Mouse (Mus musculus) MEL (cell line): ENCODE data around the gene Mpig6b. TPM values are rescaled to one million over a fixed set of nuclear protein-coding genes. Genes with fewer than 3 reads are reported as not detected.

Experiments used
- DNase-seq: peaks from one replicate; pipeline ENCODE4 v3.0.0; 2011; ENCODE audit warnings: low read depth, low spot score
- H3K27ac ChIP-seq: 2 replicates; pipeline ENCODE4 v1.5.1; 2012; ENCODE audit warnings: low read depth, mild to moderate bottlenecking, control low read depth, low read length, moderate library complexity; ENCODE audit not compliant: control insufficient read depth
- H3K27me3 ChIP-seq, 2 experiments: fragments of 150-350 bp in 1 of 2; sonication (generic) in 1 of 2; 2 replicates each; pipeline ENCODE4 v1.6.1; 2012; ENCODE audit warnings: low read length in 2 of 2, mild to moderate bottlenecking in 2 of 2, improper control_type of control experiment in 1 of 2, moderate library complexity in 1 of 2; ENCODE audit not compliant: insufficient read depth in 2 of 2, control insufficient read depth in 1 of 2
- H3K36me3 ChIP-seq, 2 experiments: 2 replicates each; pipeline ENCODE4 v1.6.1; 2012 to 2014; ENCODE audit warnings: low read length in 2 of 2, improper control_type of control experiment in 1 of 2, inconsistent platforms in 1 of 2, mild to moderate bottlenecking in 1 of 2; ENCODE audit not compliant: insufficient read depth in 2 of 2, control insufficient read depth in 1 of 2
- H3K4me1 ChIP-seq, 2 experiments: fragments of 150-350 bp in 1 of 2; sonication (generic) in 1 of 2; 2 replicates each; pipeline ENCODE4 v1.6.1; 2012; ENCODE audit warnings: low read length in 2 of 2, improper control_type of control experiment in 1 of 2, mild to moderate bottlenecking in 1 of 2; ENCODE audit not compliant: insufficient read depth in 2 of 2, control insufficient read depth in 1 of 2
- H3K4me3 ChIP-seq, 2 experiments: fragments of 150-350 bp in 1 of 2; sonication (generic) in 1 of 2; 2 replicates each; pipeline ENCODE4 v1.5.1; 2012; ENCODE audit warnings: low read depth in 2 of 2, low read length in 2 of 2, mild to moderate bottlenecking in 2 of 2, moderate library complexity in 2 of 2, control low read depth in 1 of 2, improper control_type of control experiment in 1 of 2; ENCODE audit not compliant: control insufficient read depth in 1 of 2, insufficient read depth in 1 of 2
- H3K79me2 ChIP-seq: 2 replicates; pipeline ENCODE4 v1.6.1; 2012; ENCODE audit warnings: mild to moderate bottlenecking, low read length, moderate library complexity; ENCODE audit not compliant: control insufficient read depth, poor library complexity, insufficient read depth
- H3K9ac ChIP-seq: 2 replicates; pipeline ENCODE4 v1.6.1; 2012; ENCODE audit warnings: low read depth, mild to moderate bottlenecking, control low read depth, low read length, moderate library complexity; ENCODE audit not compliant: control insufficient read depth, poor library complexity, severe bottlenecking
- H3K9me3 ChIP-seq: fragments of 150-350 bp; sonication (generic); replicated peaks from 2 replicates; pipeline ENCODE4 v1.6.1; 2012; ENCODE audit warnings: mild to moderate bottlenecking, low read length, improper control_type of control experiment, moderate library complexity; ENCODE audit not compliant: insufficient read depth
- BHLHE40 ChIP-seq: IDR thresholded peaks from 2 replicates; pipeline ENCODE4 v1.6.1; 2012; ENCODE audit warnings: low read depth, mild to moderate bottlenecking, inconsistent platforms, low read length, improper control_type of control experiment, borderline replicate concordance
- CHD2 ChIP-seq: IDR thresholded peaks from 2 replicates; pipeline ENCODE4 v1.6.1; 2011; ENCODE audit warnings: low read length, improper control_type of control experiment
- ELF1 ChIP-seq: IDR thresholded peaks from 2 replicates; pipeline ENCODE4 v1.6.1; 2014; ENCODE audit warnings: low read depth, mild to moderate bottlenecking, inconsistent platforms, low read length, improper control_type of control experiment, moderate library complexity
- EP300 ChIP-seq, 2 experiments: IDR thresholded peaks; 2 replicates each; pipeline ENCODE4 v1.6.1; 2011; ENCODE audit warnings: improper control_type of control experiment in 2 of 2, low read length in 2 of 2, low read depth in 1 of 2, mild to moderate bottlenecking in 1 of 2
- ETS1 ChIP-seq: IDR thresholded peaks from 2 replicates; pipeline ENCODE4 v1.6.1; 2012; ENCODE audit warnings: low read depth, mild to moderate bottlenecking, inconsistent platforms, low read length, improper control_type of control experiment, moderate library complexity
- GATA1 ChIP-seq: IDR thresholded peaks from 2 replicates; pipeline ENCODE4 v1.6.1; 2011; ENCODE audit warnings: low read depth, low read length, improper control_type of control experiment
- HCFC1 ChIP-seq: IDR thresholded peaks from 2 replicates; pipeline ENCODE4 v1.6.1; 2012; ENCODE audit warnings: low read depth, mild to moderate bottlenecking, inconsistent platforms, low read length, improper control_type of control experiment, moderate library complexity
- JUND ChIP-seq: IDR thresholded peaks from 2 replicates; pipeline ENCODE4 v1.6.1; 2011; ENCODE audit warnings: low read depth, mild to moderate bottlenecking, improper control_type of control experiment, low read length
- KAT2A ChIP-seq: conservative IDR thresholded peaks from 2 replicates; pipeline ENCODE4 v1.6.1; 2012; ENCODE audit warnings: low read depth, low read length, improper control_type of control experiment, inconsistent platforms
- MAX ChIP-seq: IDR thresholded peaks from 2 replicates; pipeline ENCODE4 v1.6.1; 2011; ENCODE audit warnings: low read length, improper control_type of control experiment
- MAZ ChIP-seq: IDR thresholded peaks from 2 replicates; pipeline ENCODE4 v1.6.1; 2012; ENCODE audit warnings: low read depth, mild to moderate bottlenecking, inconsistent platforms, low read length, improper control_type of control experiment
- MEF2A ChIP-seq: IDR thresholded peaks from 2 replicates; pipeline ENCODE4 v1.6.1; 2014; ENCODE audit warnings: low read depth, mild to moderate bottlenecking, inconsistent platforms, low read length, improper control_type of control experiment; ENCODE audit not compliant: poor library complexity, insufficient replicate concordance, severe bottlenecking; ENCODE audit errors: extremely low read depth
- MXI1 ChIP-seq: IDR thresholded peaks from 2 replicates; pipeline ENCODE4 v1.6.1; 2011; ENCODE audit warnings: mild to moderate bottlenecking, low read depth, low read length, improper control_type of control experiment
- MYC ChIP-seq: IDR thresholded peaks from 2 replicates; pipeline ENCODE4 v1.6.1; 2011; ENCODE audit warnings: low read depth, mild to moderate bottlenecking, low read length, improper control_type of control experiment, moderate library complexity
- NELFE ChIP-seq: IDR thresholded peaks from 2 replicates; pipeline ENCODE4 v1.6.1; 2011; ENCODE audit warnings: low read depth, low read length, improper control_type of control experiment
- POLR2A ChIP-seq, 2 experiments: IDR thresholded peaks; 2 replicates each; pipeline ENCODE4 v1.6.1; 2011 to 2012; ENCODE audit warnings: low read length in 2 of 2, mild to moderate bottlenecking in 2 of 2, control low read depth in 1 of 2, improper control_type of control experiment in 1 of 2, low read depth in 1 of 2, moderate library complexity in 1 of 2; ENCODE audit not compliant: control insufficient read depth in 1 of 2, insufficient read depth in 1 of 2, poor library complexity in 1 of 2
- POLR2AphosphoS2 ChIP-seq: IDR thresholded peaks from 2 replicates; pipeline ENCODE4 v1.6.1; 2011; ENCODE audit warnings: low read length, improper control_type of control experiment
- POLR2AphosphoS5 ChIP-seq: IDR thresholded peaks from 2 replicates; pipeline ENCODE4 v1.6.1; 2012; ENCODE audit warnings: low read depth, borderline replicate concordance, mild to moderate bottlenecking, inconsistent platforms, low read length, moderate library complexity, mixed read lengths
- RAD21 ChIP-seq: IDR thresholded peaks from 2 replicates; pipeline ENCODE4 v1.6.1; 2011; ENCODE audit warnings: mild to moderate bottlenecking, low read depth, low read length, improper control_type of control experiment
- RCOR1 ChIP-seq: IDR thresholded peaks from 2 replicates; pipeline ENCODE4 v1.6.1; 2012; ENCODE audit warnings: low read depth, mild to moderate bottlenecking, inconsistent platforms, low read length, improper control_type of control experiment
- SIN3A ChIP-seq: IDR thresholded peaks from 2 replicates; pipeline ENCODE4 v1.6.1; 2012; ENCODE audit warnings: low read length, improper control_type of control experiment, inconsistent platforms
- SMC3 ChIP-seq: IDR thresholded peaks from 2 replicates; pipeline ENCODE4 v1.6.1; 2011; ENCODE audit warnings: low read depth, low read length, improper control_type of control experiment
- TAL1 ChIP-seq: IDR thresholded peaks from 2 replicates; pipeline ENCODE4 v1.6.1; 2012; ENCODE audit warnings: mild to moderate bottlenecking, inconsistent platforms, low read length, moderate library complexity, mixed read lengths
- TBP ChIP-seq: IDR thresholded peaks from 2 replicates; pipeline ENCODE4 v1.8.0; 2011; ENCODE audit warnings: low read depth, low read length, improper control_type of control experiment
- TCF12 ChIP-seq: IDR thresholded peaks from 2 replicates; pipeline ENCODE4 v1.6.1; 2014; ENCODE audit warnings: low read depth, mild to moderate bottlenecking, inconsistent platforms, low read length, improper control_type of control experiment, moderate library complexity
- UBTF ChIP-seq: IDR thresholded peaks from 2 replicates; pipeline ENCODE4 v1.6.1; 2012; ENCODE audit warnings: low read depth, mild to moderate bottlenecking, inconsistent platforms, low read length, improper control_type of control experiment, moderate library complexity, borderline replicate concordance; ENCODE audit not compliant: insufficient read depth
- USF1 ChIP-seq: IDR thresholded peaks from 2 replicates; pipeline ENCODE4 v1.6.1; 2014; ENCODE audit warnings: low read depth, mild to moderate bottlenecking, inconsistent platforms, low read length, improper control_type of control experiment, moderate library complexity
- USF2 ChIP-seq, 2 experiments: IDR thresholded peaks; 2 replicates each; pipeline ENCODE4 v1.6.1; 2011 to 2012; ENCODE audit warnings: improper control_type of control experiment in 2 of 2, low read length in 2 of 2, borderline replicate concordance in 1 of 2, inconsistent platforms in 1 of 2, low read depth in 1 of 2, mild to moderate bottlenecking in 1 of 2; ENCODE audit not compliant: insufficient read depth in 1 of 2
- ZMIZ1 ChIP-seq: IDR thresholded peaks from 2 replicates; pipeline ENCODE4 v1.6.1; 2012; ENCODE audit warnings: low read depth, mild to moderate bottlenecking, inconsistent platforms, low read length, improper control_type of control experiment, moderate library complexity
- polyA plus RNA-seq, 2 experiments: library from polyadenylated mRNA; stranded (reverse) in 1 of 2; unstranded in 1 of 2; fragments of >175 nt in 1 of 2; fragments of >200 nt in 1 of 2; gene quantifications; 2 replicates each; pipeline versions ENCODE4 v1.2.1 to v1.2.4; 2012; ENCODE audit warnings: low replicate concordance in 2 of 2, low read depth in 1 of 2; ENCODE audit not compliant: insufficient read length in 2 of 2, insufficient read depth in 1 of 2, missing spikeins in 1 of 2
- total RNA-seq: library from RNA; depleted of rRNA; stranded (reverse); fragments of 300-350 nt; gene quantifications from 2 replicates; pipeline ENCODE4 v1.2.3, GENCODE M21; 2012

Mpig6b gene
- total and polyA plus RNA-seq, 3 experiments, result not detected

DNA sequence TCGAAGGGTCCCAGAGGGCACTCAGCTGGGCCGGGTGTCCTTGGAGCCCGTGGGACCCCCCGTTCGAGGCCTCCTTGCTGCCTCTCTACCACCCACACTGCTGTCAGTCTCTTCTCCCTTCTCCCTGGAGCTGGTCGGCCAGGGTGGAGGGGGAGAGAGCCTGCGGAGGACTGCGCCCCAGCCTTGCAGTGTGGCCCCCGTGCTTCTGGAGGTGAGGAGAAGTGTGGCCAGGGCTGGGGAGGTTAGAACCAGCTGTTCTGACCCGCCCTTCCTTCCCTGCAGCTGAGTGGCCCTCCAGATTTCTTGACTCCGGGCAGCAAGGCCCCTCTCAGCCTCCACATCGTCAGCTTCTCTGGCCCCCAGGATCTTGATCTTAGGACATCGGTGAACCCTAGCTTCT lies 41.7 kb downstream of the Mpig6b start:
- Histone ChIP-seq H3K36me3 (peaks cover 0 to 50% of the 10 kb centered on the region in 2 experiments; a peak in 2 of 4 replicates), H3K9me3 (no peaks in the 10 kb centered on the region), H3K4me1 (peaks cover 17 to 64% of the 10 kb centered on the region in 2 experiments; a peak in 3 of 4 replicates), H3K79me2 (peaks cover 39% of the 10 kb centered on the region), H3K4me3 (peak overlapping the region; percentile 54 to 66; a peak in 3 of 4 replicates), H3K27me3 (no peaks in the 10 kb centered on the region), H3K27ac (peak overlapping the region; percentile 96), H3K9ac (peak overlapping the region; percentile 77)
- 0 out of 2 replicates have a peak, but pooled peaks have one; percentile 2 for TF ChIP-seq ZMIZ1
- TF ChIP-seq POLR2AphosphoS2, result peak; percentile 40
- TF ChIP-seq NELFE, result no peak
- 0 out of 2 replicates have a peak, but pooled peaks have one; percentile 19 for TF ChIP-seq MAZ
- DNase-seq, result peak; percentile 50

- peak; percentile 33; the same call in 1 of the 2 replicates for TF ChIP-seq MYC
- TF ChIP-seq EP300 (IDR thresholded peaks at IDR 0.05; ENCODE audit: low read depth in 1 of 2, low read length in 2 of 2), result peak in 1 of 2 experiments; percentile 50; a peak in 2 of 4 replicates
- peak; percentile 30 for TF ChIP-seq NELFE
- peak; percentile 4; the same call in 1 of the 2 replicates for TF ChIP-seq SMC3
- TF ChIP-seq POLR2AphosphoS5, result no peak
- no peak for TF ChIP-seq HCFC1
- TF ChIP-seq TBP, result peak; percentile 46; the same call in 1 of the 2 replicates
- peak; percentile 50; the same call in 1 of the 2 replicates for TF ChIP-seq ETS1
- no peak for TF ChIP-seq RCOR1
- 0 out of 2 replicates have a peak, but pooled peaks have one; percentile 16 for TF ChIP-seq POLR2AphosphoS2
- TF ChIP-seq SIN3A, result peak; percentile 15; the same call in 1 of the 2 replicates
- no peak; the same call in 1 of the 2 replicates for TF ChIP-seq JUND
- no peak for TF ChIP-seq CHD2
- peak; percentile 22; the same call in 1 of the 2 replicates for TF ChIP-seq ZMIZ1
- no peak for TF ChIP-seq BHLHE40
- no peak for TF ChIP-seq MEF2A
- TF ChIP-seq UBTF, result no peak
- 0 out of 2 replicates have a peak, but pooled peaks have one; percentile 9 for TF ChIP-seq ELF1
- no peak; the same call in 1 of the 2 replicates for TF ChIP-seq MXI1
- TF ChIP-seq USF2 (IDR thresholded peaks at IDR 0.05; ENCODE audit: borderline replicate concordance in 1 of 2, insufficient read depth in 1 of 2, low read depth in 1 of 2, low read length in 2 of 2), result no peak
- peak; percentile 77 for TF ChIP-seq MAX
- TF ChIP-seq GATA1, result no peak
- peak; percentile 8; the same call in 1 of the 2 replicates for TF ChIP-seq TCF12
- no peak for TF ChIP-seq KAT2A
- 0 out of 2 replicates have a peak, but pooled peaks have one; percentile 3 for TF ChIP-seq TAL1
- TF ChIP-seq POLR2A (IDR thresholded peaks at IDR 0.05; ENCODE audit: control insufficient read depth in 1 of 2, insufficient read depth in 1 of 2, low read depth in 1 of 2, low read length in 2 of 2, poor library complexity in 1 of 2), result peak in 1 of 2 experiments; percentile 61; a peak in 2 of 4 replicates
- TF ChIP-seq MAZ, result peak; percentile 10; the same call in 1 of the 2 replicates
- TF ChIP-seq RAD21, result no peak
- TF ChIP-seq USF1, result peak; percentile 66
- TF ChIP-seq, all 39 proteins: peak for 16
- peak; percentile 75 for DNase-seq
- Histone ChIP-seq H3K27me3 (no peaks in the 10 kb centered on the region), H3K9ac (peak overlapping the region; percentile 77), H3K9me3 (no peaks in the 10 kb centered on the region), H3K36me3 (peaks cover 0 to 50% of the 10 kb centered on the region in 2 experiments; a peak in 2 of 4 replicates), H3K79me2 (peaks cover 39% of the 10 kb centered on the region), H3K4me3 (peak overlapping the region; percentile 54 to 66), H3K27ac (peak overlapping the region; percentile 96), H3K4me1 (peaks cover 17 to 63% of the 10 kb centered on the region in 2 experiments; a peak in 3 of 4 replicates)
Measured at GRCm38 (mm10) chr17:35023756-35024155, 42.2 kb downstream of the Mpig6b start.
